Mouse (Mus musculus) layer of hippocampus, adult 2 months (tissue): ENCODE data around the gene Dmap1. TPM values are rescaled to one million over a fixed set of nuclear protein-coding genes. Genes with fewer than 3 reads are reported as not detected.
A peak's percentile ranks its signal among the peaks of the same experiment; 100 is the strongest.

Source experiments
- DNase-seq, 2 experiments: peaks; one replicate each; pipeline ENCODE4 v3.0.0; 2022; ENCODE audit warnings: low spot score in 2 of 2
- H3K27ac ChIP-seq: fragments of 200-600 bp; 2 replicates; pipeline ENCODE4 v1.8.1; 2022
- H3K4me3 ChIP-seq: fragments of 200-600 bp; 2 replicates; pipeline ENCODE4 v1.8.1; 2022; ENCODE audit warnings: mild to moderate bottlenecking
- CTCF ChIP-seq: fragments of 200-600 bp; conservative IDR thresholded peaks from 2 replicates; pipeline ENCODE4 v1.8.1; 2022; ENCODE audit warnings: antibody characterized with exemption, mild to moderate bottlenecking, moderate library complexity
- total RNA-seq, 2 experiments: library from RNA; stranded (reverse); gene quantifications; 2 replicates each; pipeline ENCODE4 v1.2.3; 2021

Gene Dmap1
- total RNA-seq, 2 experiments from 2014 or later, result 39.0 to 40.4 TPM

DNA sequence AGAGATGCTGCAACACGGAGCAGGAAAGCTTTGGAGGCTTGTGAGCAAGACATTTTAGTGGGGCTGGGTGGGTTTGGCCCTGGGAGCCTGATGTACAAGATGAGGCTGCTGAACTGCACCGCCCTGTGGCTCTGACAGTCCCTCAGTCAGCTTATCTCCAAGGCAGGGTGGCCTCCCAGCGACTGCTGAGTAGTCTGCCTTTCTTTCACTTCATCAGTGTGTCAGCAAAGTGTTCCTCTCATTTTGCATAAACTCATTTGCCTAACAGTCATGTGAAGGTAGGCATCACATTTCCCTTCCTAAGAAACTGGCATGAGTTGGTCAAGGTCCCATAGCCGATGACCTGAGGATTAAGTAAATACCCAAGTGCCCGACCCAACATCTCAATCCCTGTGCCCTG lies 29.3 kb downstream of the Dmap1 start:
- DNase-seq, result no peak
- TF ChIP-seq CTCF, result no peak
- Histone ChIP-seq H3K4me3 (no peak overlapping the region), H3K27ac (no peak overlapping the region)

DNA sequence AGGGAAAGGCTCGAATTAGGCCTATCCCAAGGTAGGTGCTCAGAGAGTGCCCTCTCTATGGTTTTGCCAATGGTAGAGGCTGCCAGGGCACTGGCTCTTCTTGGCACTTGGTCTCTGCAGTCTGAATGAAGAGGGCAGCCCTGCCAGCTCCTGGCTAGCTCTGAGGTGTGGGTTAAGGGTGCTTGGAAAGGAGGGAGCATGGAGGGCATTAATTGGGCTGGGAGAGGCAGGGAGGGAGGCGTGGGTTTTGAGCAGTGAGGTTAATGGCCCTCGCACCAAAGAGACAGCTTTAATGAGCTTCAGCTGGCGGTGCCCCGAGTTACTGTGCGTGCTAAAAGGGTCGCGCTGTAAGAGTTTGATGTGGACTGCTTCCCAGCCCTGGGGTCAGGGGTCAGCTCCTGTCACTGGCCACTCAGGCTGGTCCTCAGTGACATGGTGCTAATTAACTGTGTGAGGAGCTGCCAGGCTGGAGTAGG lies 30.4 kb downstream of the Dmap1 start:
- TF ChIP-seq CTCF, result no peak
- H3K4me3 ChIP-seq, result no peak overlapping the region
- peak overlapping the region; percentile 32; the same call in 1 of the 2 replicates for H3K27ac ChIP-seq
- peak; percentile 62 to 76 for DNase-seq

- Histone ChIP-seq H3K27ac (peak overlapping the region; percentile 53), H3K4me3 (no peak overlapping the region)
- no peak for TF ChIP-seq CTCF
- DNase-seq, result no peak
These were observed 34.9 kb downstream of the Dmap1 start for GRCm38 (mm10) chr4:117646926-117647755.

GRCm38 (mm10) chr4:117646496-117646895 lies 35.6 kb downstream of the Dmap1 start:
- DNase-seq, result no peak
- Histone ChIP-seq H3K27ac (peak overlapping the region; percentile 53; the same call in 1 of the 2 replicates), H3K4me3 (no peak overlapping the region)
- TF ChIP-seq CTCF, result no peak

DNA sequence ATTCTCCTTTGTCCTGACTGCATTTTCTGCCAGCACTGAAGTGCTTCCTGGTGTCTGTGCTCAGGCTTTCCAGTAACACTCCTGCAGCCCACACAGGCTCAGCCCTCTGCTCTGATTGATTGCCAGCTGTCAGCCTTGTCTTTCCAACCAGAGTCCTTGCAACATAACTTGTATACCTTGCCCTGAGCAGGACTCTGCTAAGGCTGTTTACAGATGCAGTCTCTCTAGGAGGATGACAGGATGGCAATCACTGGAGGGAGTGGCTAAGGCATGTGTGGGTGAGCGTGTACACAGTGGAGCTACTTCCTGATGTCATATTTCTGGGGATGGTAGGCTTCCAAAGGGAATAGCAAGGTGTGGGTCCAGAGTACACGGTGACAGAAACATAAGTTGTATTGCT lies 36.2 kb downstream of the Dmap1 start:
- no peak for TF ChIP-seq CTCF
- DNase-seq, result no peak
- Histone ChIP-seq H3K4me3 (no peak overlapping the region), H3K27ac (peak overlapping the region; percentile 82)

- no peak for TF ChIP-seq CTCF
- Histone ChIP-seq H3K4me3 (no peak overlapping the region; the same call in 1 of the 2 replicates), H3K27ac (peak overlapping the region; percentile 82)
- DNase-seq, result no peak
These were observed 37.0 kb downstream of the Dmap1 start for GRCm38 (mm10) chr4:117645031-117645435.

GRCm38 (mm10) chr4:117641804-117642203 lies 40.3 kb downstream of the Dmap1 start:
- Histone ChIP-seq H3K27ac (no peak overlapping the region), H3K4me3 (no peak overlapping the region)
- no peak for DNase-seq
- TF ChIP-seq CTCF, result no peak

DNA sequence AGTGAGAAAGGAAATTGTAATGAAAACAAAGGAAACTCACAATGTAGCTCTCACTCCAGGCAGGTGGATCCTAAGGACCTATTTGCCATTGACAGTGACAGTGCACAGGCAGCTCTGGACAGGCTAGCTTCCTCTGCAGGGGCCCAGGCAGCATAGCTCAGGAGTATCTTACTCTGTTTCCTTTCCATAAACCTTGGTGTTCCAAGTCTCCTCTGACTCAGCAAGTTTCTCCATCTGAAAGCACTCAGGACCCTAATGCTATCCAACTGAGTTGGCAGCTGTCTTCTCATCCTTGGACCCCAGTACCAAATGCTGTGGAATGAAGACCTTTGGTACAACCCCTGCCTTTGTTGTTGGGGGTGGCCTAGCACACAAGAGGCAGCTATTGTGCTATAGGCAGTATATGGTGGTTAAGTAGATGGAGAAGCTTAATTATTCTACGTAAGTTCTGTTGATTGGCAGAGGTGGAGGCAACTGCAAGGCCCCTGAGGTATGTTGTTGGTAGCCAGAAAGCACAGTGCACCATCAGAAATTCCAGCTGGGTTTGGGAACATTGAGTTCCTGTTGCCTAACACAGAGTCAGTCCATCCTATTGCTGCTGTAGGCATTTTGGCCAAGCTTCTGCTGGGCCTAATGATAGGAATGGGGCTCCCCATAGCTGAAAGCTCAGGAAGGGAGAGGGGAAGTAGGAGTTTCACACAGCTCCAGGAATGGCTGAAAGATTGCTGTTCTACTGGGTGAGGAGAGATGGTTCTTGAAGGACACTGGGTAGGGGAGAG lies 41.0 kb downstream of the Dmap1 start:
- no peak for TF ChIP-seq CTCF
- Histone ChIP-seq H3K27ac (no peak overlapping the region), H3K4me3 (no peak overlapping the region)
- DNase-seq, result no peak

DNA sequence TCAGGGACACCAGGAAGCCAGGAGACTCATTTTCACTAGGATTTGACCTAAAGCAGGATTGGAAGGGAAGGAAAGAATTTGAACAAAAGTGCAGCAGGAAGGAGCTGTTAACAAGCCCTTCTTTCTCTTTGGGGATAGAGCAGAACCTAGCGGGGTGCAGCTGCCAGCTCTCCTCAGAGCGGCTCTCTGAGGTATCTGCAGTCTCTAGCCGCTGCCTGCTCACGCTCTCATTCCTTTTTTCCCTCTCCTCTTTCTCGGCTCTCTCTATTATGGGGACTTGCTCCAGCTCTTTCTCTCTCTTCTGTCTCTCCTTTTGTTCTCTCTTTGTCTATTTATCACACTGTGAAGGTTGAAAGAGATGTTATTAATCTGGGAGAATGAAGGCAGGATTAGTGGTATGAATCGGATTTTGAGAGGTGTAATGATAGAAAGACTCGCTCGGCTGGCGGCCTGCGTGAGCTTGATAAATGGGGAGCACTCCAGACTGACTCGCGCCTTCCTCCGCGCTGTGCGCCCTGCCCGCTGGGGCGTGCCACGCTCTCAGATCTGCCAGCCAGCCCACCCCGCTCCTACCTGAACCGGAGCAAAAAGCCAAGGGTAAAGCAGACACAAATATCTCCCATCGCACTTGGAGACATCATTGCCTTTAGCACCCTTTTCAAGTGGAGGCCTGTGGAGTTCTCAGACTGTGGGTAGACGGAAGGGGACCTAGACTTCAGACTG lies 45.0 kb downstream of the Dmap1 start:
- Histone ChIP-seq H3K4me3 (no peak overlapping the region), H3K27ac (peak overlapping the region; percentile 43)
- no peak for DNase-seq
- no peak for TF ChIP-seq CTCF

- DNase-seq, result no peak
- H3K27ac ChIP-seq, result no peak overlapping the region
- H3K4me3 ChIP-seq, result no peak overlapping the region
- no peak for TF ChIP-seq CTCF
These were observed 45.9 kb downstream of the Dmap1 start for GRCm38 (mm10) chr4:117636152-117636551.

DNA sequence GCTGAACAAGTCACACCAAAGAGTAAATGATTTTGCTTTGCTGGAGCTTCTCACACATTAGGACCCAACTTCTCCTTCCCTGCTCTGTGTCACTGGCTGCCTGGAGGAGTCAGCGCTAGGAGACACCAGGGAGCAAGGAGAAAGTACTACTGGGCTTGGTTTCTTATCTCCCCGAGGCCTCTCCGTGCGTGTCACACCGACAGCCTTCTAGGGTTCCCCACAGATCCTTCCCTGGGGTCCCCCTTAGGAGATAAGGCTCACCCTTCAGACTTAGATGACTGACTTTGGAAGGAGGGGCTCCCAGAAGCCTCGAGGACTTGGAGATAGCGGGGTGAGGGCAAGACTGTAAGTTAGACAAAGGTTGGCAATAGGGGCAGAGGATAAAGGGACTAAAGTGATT lies 47.4 kb downstream of the Dmap1 start:
- no peak for DNase-seq

GRCm38 (mm10) chr4:117633527-117633926 lies 48.5 kb downstream of the Dmap1 start:
- no peak overlapping the region for H3K4me3 ChIP-seq
- no peak for TF ChIP-seq CTCF
- peak overlapping the region; percentile 59; the same call in 1 of the 2 replicates for H3K27ac ChIP-seq
- no peak for DNase-seq

More for the DNA sequence above, 47.4 kb downstream of the Dmap1 start:
- Histone ChIP-seq H3K27ac (peak overlapping the region; percentile 15; the same call in 1 of the 2 replicates), H3K4me3 (no peak overlapping the region)
- TF ChIP-seq CTCF, result no peak
